ENCODE assay signal across 24 mouse cellular contexts in the genomic region with DNA sequence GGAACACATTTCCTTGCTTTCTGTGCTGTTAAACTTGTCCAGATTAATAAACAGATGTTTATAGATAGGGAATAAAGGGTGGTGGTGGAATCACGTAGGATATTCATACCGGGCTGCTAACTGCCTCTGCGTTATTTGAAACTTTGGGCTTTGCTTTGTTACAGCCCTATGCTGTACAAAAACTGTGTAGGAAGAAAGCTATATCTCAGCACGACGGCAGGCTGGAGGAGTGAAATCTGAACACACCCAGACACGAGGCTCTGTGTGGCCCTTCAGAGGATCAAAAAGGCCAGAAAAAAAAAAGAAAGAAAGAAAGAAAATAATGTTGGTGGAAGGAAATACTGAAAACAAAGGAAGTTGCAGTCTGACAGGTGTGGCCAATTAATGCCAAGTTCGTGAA.
A peak's percentile ranks its signal among the peaks of the same experiment; 100 is the strongest.
DNase-seq lines count a peak whose midpoint lies in the region; ATAC-seq lines count a peak whose summit lies in the region.
"Had no signal": no experiment of that assay in that cellular context is flagged by ENCODE, and none has a peak within 500 bp of the region (broad histone marks: within the 10 kb centered on the region; RNA-seq: fewer than 3 reads in every experiment).

No protein-coding gene starts in this region.

- 15% methylated on average over 7 of the region's 7 CpGs for WGBS in kidney, embryonic 16.5 days

- H3K36me3 ChIP-seq in kidney, embryonic 16.5 days (ENCODE audit: insufficient read depth, low read length), result no peaks in the 10 kb centered on the region
- H3K36me3 ChIP-seq: forebrain, embryonic 10.5 days; heart, embryonic 12.5 days; heart, embryonic 15.5 days; hindbrain, embryonic 10.5 days; hindbrain, embryonic 15.5 days had no signal

- 0 out of 2 replicates have a peak, but pooled peaks cover 8% of the 10 kb centered on the region for H3K4me1 ChIP-seq in kidney, embryonic 16.5 days (ENCODE audit: insufficient read depth, low read length)
- H3K4me1 ChIP-seq: forebrain, embryonic 10.5 days; forebrain, embryonic 13.5 days; heart, embryonic 12.5 days; heart, embryonic 15.5 days; hindbrain, embryonic 10.5 days; hindbrain, embryonic 15.5 days had no signal

- no peaks in the 10 kb centered on the region for H3K27me3 ChIP-seq in kidney, embryonic 16.5 days (ENCODE audit: insufficient read depth, low read length)
- H3K27me3 ChIP-seq: forebrain, embryonic 13.5 days; heart, embryonic 12.5 days; heart, embryonic 15.5 days; hindbrain, embryonic 15.5 days had no signal

- H3K9ac ChIP-seq in kidney, embryonic 16.5 days (replicated peaks; ENCODE audit: low read length), result no peak overlapping the region
- H3K9ac ChIP-seq: forebrain, embryonic 13.5 days; heart, embryonic 12.5 days; heart, embryonic 15.5 days; hindbrain, embryonic 15.5 days had no signal

- no peak overlapping the region for H3K27ac ChIP-seq in kidney, embryonic 16.5 days (ENCODE audit: low read length)
- H3K27ac ChIP-seq: forebrain, embryonic 10.5 days; forebrain, embryonic 13.5 days; heart, embryonic 15.5 days; hindbrain, embryonic 10.5 days; hindbrain, embryonic 15.5 days had no signal

- DNase-seq in heart, adult 11 months, result peak; percentile 36
- no peak for DNase-seq in heart, adult 8-10 months (ENCODE audit: low spot score)
- DNase-seq in kidney, postnatal 10 days, result no peak
- peak; percentile 5 for DNase-seq in forelimb bud, embryonic 11.5 days (ENCODE audit: low read depth, low spot score)
- no peak for DNase-seq in layer of hippocampus, adult 11-12 months (ENCODE audit: low spot score)
- DNase-seq: adrenal gland, adult 2 months; adrenal gland, postnatal 14 days; cerebellum, adult 11 months; cerebellum, adult 2 months; cerebellum, adult 9-11 months; cerebellum, postnatal 25 days; gastrocnemius, postnatal 10 days; gastrocnemius, postnatal 36 days; heart, postnatal 10 days; heart, postnatal 36 days had no signal

- 0 out of 2 replicates have a peak, but pooled peaks have one; percentile 15 for ATAC-seq in kidney, embryonic 16.5 days (ENCODE audit: low FRiP score, low TSS enrichment)
- ATAC-seq: CD4-positive, CD25-positive, alpha-beta regulatory T cell, adult 4 months; forebrain, embryonic 13.5 days; forebrain, embryonic 16.5 days had no signal

- 0 out of 2 replicates have a peak overlapping the region, but pooled peaks have one; percentile 3 for H3K4me2 ChIP-seq in kidney, embryonic 16.5 days (replicated peaks; ENCODE audit: low read depth, low read length)
- H3K4me2 ChIP-seq: forebrain, embryonic 13.5 days; heart, embryonic 12.5 days; heart, embryonic 15.5 days; hindbrain, embryonic 15.5 days had no signal

- H3K9me3 ChIP-seq in kidney, embryonic 16.5 days (ENCODE audit: low read length), result no peaks in the 10 kb centered on the region
- H3K9me3 ChIP-seq: forebrain, embryonic 10.5 days; forebrain, embryonic 13.5 days; heart, embryonic 12.5 days; heart, embryonic 15.5 days; hindbrain, embryonic 10.5 days; hindbrain, embryonic 15.5 days had no signal

- no peak overlapping the region for H3K4me3 ChIP-seq in kidney, embryonic 16.5 days (ENCODE audit: low read length)
- H3K4me3 ChIP-seq: forebrain, embryonic 10.5 days; forebrain, embryonic 13.5 days; heart, embryonic 12.5 days; heart, embryonic 15.5 days; hindbrain, embryonic 10.5 days; hindbrain, embryonic 15.5 days had no signal

Comparison
In these comparisons a context has a peak if more than half of its experiments do, and no peak if none do; other contexts are left out.
1. DNase-seq: peak in heart, adult 11 months (single experiment) and forelimb bud, embryonic 11.5 days (single experiment); none in heart, adult 8-10 months (single experiment), kidney, postnatal 10 days (single experiment) and layer of hippocampus, adult 11-12 months (single experiment).